Mouse (Mus musculus) kidney, adult 2 months (tissue): ENCODE data around the gene Tmem151a.

Experiments
- CTCF ChIP-seq: fragments of 200-500 bp; conservative IDR thresholded peaks from 2 replicates; pipeline ENCODE4 v1.5.1; 2011; ENCODE audit warnings: low read depth, mild to moderate bottlenecking, control low read depth, low read length, moderate library complexity, mixed read lengths; ENCODE audit not compliant: insufficient read depth, insufficient read length
- POLR2A ChIP-seq: fragments of 200-500 bp; IDR thresholded peaks from one replicate; pipeline ENCODE4 v1.6.1; 2011; ENCODE audit warnings: low read depth, low read length, control low read depth

GRCm38 (mm10) chr19:5045531-5045930 is 39.8 kb downstream of the Tmem151a start:
- no peak for TF ChIP-seq CTCF
- no peak for TF ChIP-seq POLR2A
